Mouse (Mus musculus) right cerebral cortex, postnatal 4 days (tissue): Measurements from ENCODE around the gene Nck2.

Experiments
- DNase-seq: peaks from one replicate; pipeline ENCODE4 v3.0.0-alpha.2; 2022

The Nck2 gene

DNA sequence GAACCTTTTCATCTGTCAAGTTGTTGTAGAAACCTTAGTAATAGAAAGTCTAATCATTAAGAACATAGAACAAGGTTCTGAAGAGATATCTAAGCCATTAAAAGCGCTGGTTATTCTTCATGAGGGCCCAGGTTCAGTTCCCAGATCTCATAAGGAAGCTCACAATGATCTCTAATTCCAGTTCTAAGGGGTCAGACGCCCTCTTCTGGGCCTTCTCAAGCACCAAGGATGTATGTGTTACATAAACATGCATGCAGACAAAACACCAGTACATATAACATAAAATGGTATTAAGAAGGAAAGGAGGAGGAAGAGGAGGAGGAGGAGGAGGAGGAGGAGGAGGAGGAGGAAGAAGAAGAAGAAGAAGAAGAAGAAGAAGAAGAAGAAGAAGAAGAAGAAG is 145.5 kb downstream of the Nck2 start:
- DNase-seq = no peak

DNA sequence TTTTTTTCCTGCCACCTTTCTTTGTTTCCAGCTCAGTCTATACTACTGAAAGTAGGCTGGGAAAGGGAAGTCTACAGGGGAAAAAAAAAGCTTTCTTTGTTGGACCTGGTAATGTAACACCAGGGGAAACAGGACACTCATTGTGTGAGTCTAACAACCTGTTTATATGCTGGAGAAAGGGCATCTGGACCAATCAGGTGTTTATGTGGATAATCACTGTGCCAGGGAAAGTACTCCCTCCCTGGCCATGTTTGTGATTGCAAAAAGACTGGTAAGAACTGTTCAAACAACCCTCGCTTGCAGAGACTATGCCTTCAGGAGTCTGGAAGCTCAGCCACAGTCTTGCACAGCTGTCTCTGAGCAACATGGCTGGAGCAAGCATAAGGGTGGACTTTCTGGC is 146.3 kb downstream of the Nck2 start:
- DNase-seq = no peak

GRCm38 (mm10) chr1:43593069-43593468 is 148.7 kb downstream of the Nck2 start:
- no peak for DNase-seq

DNA sequence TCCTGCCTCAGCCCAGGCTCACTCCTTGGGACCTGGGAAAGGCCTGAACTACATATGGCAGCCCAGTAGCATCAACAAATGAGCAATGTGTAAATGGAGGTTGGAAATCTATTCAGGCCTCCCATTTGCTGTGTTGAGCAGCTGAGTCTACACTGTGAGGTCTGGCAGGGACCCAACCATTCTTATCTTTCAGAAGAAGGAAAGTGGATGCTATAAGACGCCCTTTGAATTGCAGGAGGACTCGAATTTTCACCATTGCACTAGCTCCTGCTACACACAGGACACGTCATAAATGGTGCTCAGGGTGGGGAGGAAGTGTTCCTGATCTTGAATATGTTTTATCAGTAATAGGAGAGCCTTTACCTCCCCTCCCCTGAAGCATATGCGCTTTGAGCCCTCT is 150.4 kb downstream of the Nck2 start:
- no peak for DNase-seq

DNA sequence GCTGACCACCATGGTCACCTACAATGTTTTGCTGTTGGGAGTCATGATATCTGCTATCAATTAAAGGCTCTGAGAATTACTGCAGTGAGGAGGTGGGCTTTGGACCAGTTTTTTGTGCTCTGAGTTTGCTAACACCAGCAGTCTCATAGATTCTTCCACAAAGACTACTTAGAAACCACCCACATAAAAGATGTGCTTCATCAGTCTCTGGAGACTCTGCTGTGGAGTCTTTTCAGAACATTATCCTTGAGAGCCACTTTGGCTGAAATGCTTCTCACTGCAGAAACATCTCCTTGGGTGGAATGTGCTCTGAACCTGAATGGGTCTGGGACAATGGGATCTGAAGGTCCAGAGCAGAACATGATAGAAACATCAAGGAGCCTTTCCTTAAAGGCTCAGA is 153.4 kb downstream of the Nck2 start:
- no peak for DNase-seq

DNA sequence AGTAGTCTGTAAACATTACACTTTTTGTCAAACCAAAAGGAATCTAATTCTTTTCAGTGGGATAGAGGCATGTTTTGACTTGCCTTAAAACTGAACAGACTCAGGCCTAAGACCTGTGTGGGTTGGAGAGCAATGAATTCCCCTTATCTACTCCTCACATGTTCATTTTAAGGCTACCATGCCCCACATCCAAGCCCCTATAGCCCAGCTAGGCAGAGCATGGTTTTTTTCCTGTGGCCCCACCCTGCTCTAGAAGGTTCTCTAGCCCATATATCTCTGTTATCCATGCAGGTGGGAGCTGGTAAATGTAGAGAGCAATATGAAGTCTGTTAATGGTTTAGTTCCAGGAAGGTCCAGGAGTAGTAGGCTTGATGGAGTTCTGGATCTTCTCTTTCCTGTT is 155.1 kb downstream of the Nck2 start:
- no peak for DNase-seq

- no peak for DNase-seq
Observed at GRCm38 (mm10) chr1:43601054-43601453, 156.7 kb downstream of the Nck2 start.

DNA sequence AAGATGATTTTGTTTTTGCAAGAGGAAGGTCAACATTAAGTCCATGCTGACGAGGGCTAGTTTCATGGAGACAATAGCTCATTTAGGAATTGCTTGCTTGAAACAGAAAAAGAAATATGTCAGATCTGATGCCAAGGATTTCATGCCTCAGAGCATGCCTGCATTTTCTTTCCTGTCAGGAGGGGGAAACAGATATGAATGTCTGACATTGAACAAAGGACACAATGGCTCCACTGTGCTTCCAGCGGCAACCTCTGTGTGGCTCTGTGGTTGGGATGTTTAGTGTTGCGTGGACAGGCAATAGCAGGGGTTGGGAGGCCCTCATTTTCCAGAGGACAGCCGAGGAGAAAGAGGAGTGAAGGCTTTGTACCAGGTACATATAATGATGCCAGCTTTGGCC is 171.6 kb downstream of the Nck2 start:
- no peak for DNase-seq
